In genomic region chr19:6398447-6399284, GRCm38 (mm10) we compare ENCODE assay signal across 8 mouse cellular contexts. TPM values are rescaled to one million over a fixed set of nuclear protein-coding genes. Genes with fewer than 3 reads are reported as not detected.
DNase-seq lines count a peak whose midpoint lies in the region; ATAC-seq lines count a peak whose summit lies in the region.

No protein-coding gene starts in this region.

- WGBS in embryonic facial prominence, embryonic 11.5 days = under 1% methylated on average over 38 of the region's 39 CpGs
- WGBS in heart, embryonic 13.5 days = 1% methylated on average over 39 of the region's 39 CpGs
- under 1% methylated on average over 38 of the region's 39 CpGs for WGBS in kidney, embryonic 15.5 days

- DNase-seq in right cerebral cortex, postnatal 14 days = peak; percentile 55
- DNase-seq in right cerebral cortex, adult 18-20 months = no peak
- DNase-seq in embryonic facial prominence, embryonic 11.5 days (ENCODE audit: low spot score) = peak; percentile 68
- peak; percentile 89 for DNase-seq in lung, postnatal 25 days (ENCODE audit: low spot score)
- DNase-seq in spleen, adult 12 weeks (ENCODE audit: low spot score) = peak; percentile 50
- DNase-seq in MN1 (ENCODE audit: low spot score) = no peak

- no peaks in the 10 kb centered on the region for H3K9me3 ChIP-seq in embryonic facial prominence, embryonic 11.5 days (replicated peaks; ENCODE audit: control insufficient read depth, low read length)
- no peaks in the 10 kb centered on the region for H3K9me3 ChIP-seq in heart, embryonic 13.5 days
- no peaks in the 10 kb centered on the region for H3K9me3 ChIP-seq in kidney, embryonic 15.5 days (replicated peaks)

- peaks cover 7% of the 10 kb centered on the region; the same call in 1 of the 2 replicates for H3K4me1 ChIP-seq in embryonic facial prominence, embryonic 11.5 days (ENCODE audit: control insufficient read depth, insufficient read depth, low read length)
- peaks cover 41% of the 10 kb centered on the region for H3K4me1 ChIP-seq in heart, embryonic 13.5 days
- peaks cover 58% of the 10 kb centered on the region for H3K4me1 ChIP-seq in kidney, embryonic 15.5 days

- no peak overlapping the region for H3K27ac ChIP-seq in embryonic facial prominence, embryonic 11.5 days (replicated peaks; ENCODE audit: low read depth, low read length)
- peak overlapping the region; percentile 63 for H3K27ac ChIP-seq in heart, embryonic 13.5 days (replicated peaks)
- peak overlapping the region; percentile 80 for H3K27ac ChIP-seq in kidney, embryonic 15.5 days

- peaks cover 29% of the 10 kb centered on the region for H3K27me3 ChIP-seq in embryonic facial prominence, embryonic 11.5 days (ENCODE audit: control insufficient read depth, insufficient read depth, low read length)
- H3K27me3 ChIP-seq in heart, embryonic 13.5 days (replicated peaks) = peaks cover 32% of the 10 kb centered on the region
- peaks cover 27% of the 10 kb centered on the region for H3K27me3 ChIP-seq in kidney, embryonic 15.5 days

- no peaks in the 10 kb centered on the region for H3K36me3 ChIP-seq in embryonic facial prominence, embryonic 11.5 days (replicated peaks; ENCODE audit: control insufficient read depth, insufficient read depth, low read depth, low read length)
- peaks cover 18% of the 10 kb centered on the region for H3K36me3 ChIP-seq in heart, embryonic 13.5 days
- H3K36me3 ChIP-seq in kidney, embryonic 15.5 days = no peaks in the 10 kb centered on the region

- no peak overlapping the region; the same call in 1 of the 2 replicates for H3K9ac ChIP-seq in embryonic facial prominence, embryonic 11.5 days (replicated peaks; ENCODE audit: low read length)
- peak overlapping the region; percentile 84 for H3K9ac ChIP-seq in heart, embryonic 13.5 days
- peak overlapping the region; percentile 48 for H3K9ac ChIP-seq in kidney, embryonic 15.5 days

- peak overlapping the region; percentile 62 for H3K4me3 ChIP-seq in embryonic facial prominence, embryonic 11.5 days (ENCODE audit: low read depth, low read length)
- peak overlapping the region; percentile 68 for H3K4me3 ChIP-seq in heart, embryonic 13.5 days
- H3K4me3 ChIP-seq in kidney, embryonic 15.5 days (replicated peaks) = peak overlapping the region; percentile 54

- ATAC-seq in embryonic facial prominence, embryonic 11.5 days (replicated peaks; ENCODE audit: insufficient number of reproducible peaks, low FRiP score, low TSS enrichment, low read depth) = peak; percentile 34; the same call in 1 of the 2 replicates
- no peak for ATAC-seq in heart, embryonic 13.5 days (ENCODE audit: extremely low read depth, insufficient number of reproducible peaks, low FRiP score, low TSS enrichment)
- peak; percentile 38 for ATAC-seq in kidney, embryonic 15.5 days (replicated peaks; ENCODE audit: low FRiP score)

- peak overlapping the region; percentile 100 for H3K4me2 ChIP-seq in embryonic facial prominence, embryonic 11.5 days (ENCODE audit: low read depth, low read length)
- H3K4me2 ChIP-seq in heart, embryonic 13.5 days = peak overlapping the region; percentile 98
- H3K4me2 ChIP-seq in kidney, embryonic 15.5 days = peak overlapping the region; percentile 91

RNA-seq across cellular contexts. Expression of gene Rasgrp2, which starts 0.5 kb away (rescaled TPM):
- polyA plus RNA-seq in embryonic facial prominence, embryonic 11.5 days (2014; fragmentation: Nextera tagmentation; extraction: Ambion mirVana) = 15.6 and 17.2 TPM in 2 replicates
- 38.4 and 53.6 TPM in 2 replicates for polyA plus RNA-seq in heart, embryonic 13.5 days (2015; fragmentation: Nextera tagmentation; extraction: Ambion mirVana)
- polyA plus RNA-seq in kidney, embryonic 15.5 days (2015; fragmentation: Nextera tagmentation; extraction: Ambion mirVana) = 89.5 and 97.6 TPM in 2 replicates

RNA-seq across cellular contexts. Expression of gene Pygm, which starts 14.5 kb away (rescaled TPM):
- 1.4 and 2.8 TPM in 2 replicates for polyA plus RNA-seq in embryonic facial prominence, embryonic 11.5 days (2014; fragmentation: Nextera tagmentation; extraction: Ambion mirVana)
- polyA plus RNA-seq in heart, embryonic 13.5 days (2015; fragmentation: Nextera tagmentation; extraction: Ambion mirVana) = 203 and 219 TPM in 2 replicates
- polyA plus RNA-seq in kidney, embryonic 15.5 days (2015; fragmentation: Nextera tagmentation; extraction: Ambion mirVana) = 28.2 and 30.4 TPM in 2 replicates

RNA-seq across cellular contexts. Expression of gene Nrxn2, which starts 19.9 kb away (rescaled TPM):
- polyA plus RNA-seq in embryonic facial prominence, embryonic 11.5 days (2014; fragmentation: Nextera tagmentation; extraction: Ambion mirVana) = 4.1 and 5.0 TPM in 2 replicates
- 0.52 and 0.70 TPM in 2 replicates for polyA plus RNA-seq in heart, embryonic 13.5 days (2015; fragmentation: Nextera tagmentation; extraction: Ambion mirVana)
- 6.3 TPM in 2 replicates for polyA plus RNA-seq in kidney, embryonic 15.5 days (2015; fragmentation: Nextera tagmentation; extraction: Ambion mirVana)

RNA-seq across cellular contexts. Expression of gene Sf1, which starts 35.2 kb away (rescaled TPM):
- polyA plus RNA-seq in embryonic facial prominence, embryonic 11.5 days (2014; fragmentation: Nextera tagmentation; extraction: Ambion mirVana) = 157 and 172 TPM in 2 replicates
- polyA plus RNA-seq in heart, embryonic 13.5 days (2015; fragmentation: Nextera tagmentation; extraction: Ambion mirVana) = 89.2 and 89.7 TPM in 2 replicates
- polyA plus RNA-seq in kidney, embryonic 15.5 days (2015; fragmentation: Nextera tagmentation; extraction: Ambion mirVana) = 155 and 165 TPM in 2 replicates

RNA-seq across cellular contexts. Expression of gene Map4k2, which starts 57.7 kb away (rescaled TPM):
- 5.6 and 6.4 TPM in 2 replicates for polyA plus RNA-seq in embryonic facial prominence, embryonic 11.5 days (2014; fragmentation: Nextera tagmentation; extraction: Ambion mirVana)
- 12.5 and 13.5 TPM in 2 replicates for polyA plus RNA-seq in heart, embryonic 13.5 days (2015; fragmentation: Nextera tagmentation; extraction: Ambion mirVana)
- polyA plus RNA-seq in kidney, embryonic 15.5 days (2015; fragmentation: Nextera tagmentation; extraction: Ambion mirVana) = 18.7 and 21.9 TPM in 2 replicates

Comparison
In these comparisons a context has a peak if more than half of its experiments do, and no peak if none do; other contexts are left out.
1. DNase-seq: peak in right cerebral cortex, postnatal 14 days (single experiment), embryonic facial prominence, embryonic 11.5 days (single experiment), lung, postnatal 25 days (single experiment) and spleen, adult 12 weeks (single experiment); none in right cerebral cortex, adult 18-20 months (single experiment) and MN1 (single experiment).
2. Peak in every context shown above with its lines, with median percentiles within 50 percentile points of each other: H3K4me2 ChIP-seq and H3K4me3 ChIP-seq.